Mouse (Mus musculus): ENCODE results near the gene Dyrk3. TPM values are rescaled to one million over a fixed set of nuclear protein-coding genes. Genes with fewer than 3 reads are reported as not detected.

Gene Dyrk3
- 62.9 TPM for polyA plus RNA-seq (2014; fragmentation: Illumina TruSeq; extraction: RNeasy Lipid Tissue Mini Kit (QIAGEN cat#74804); ENCODE audit: low read depth, low replicate concordance)

GRCm38 (mm10) chr1:131138191-131139016 lies at the start of gene Dyrk3:
Dyrk3 (minus strand) TSS chr1:131138340.

GRCm38 (mm10) chr1:131153018-131153629 lies 15.0 kb upstream of the Dyrk3 start, which contains the start of gene Eif2d:
Eif2d (plus strand) TSS chr1:131153181.

GRCm38 (mm10) chr1:131097700-131098094 lies 40.4 kb downstream of the Dyrk3 start, which contains the start of gene Mapkapk2:
Mapkapk2 (minus strand) TSS chr1:131097826.

Other genes starting within 250 kb of the Dyrk3 start
- not detected for gene Il20, start 226.9 kb downstream of the Dyrk3 start, polyA plus RNA-seq (2014; fragmentation: Illumina TruSeq; extraction: RNeasy Lipid Tissue Mini Kit (QIAGEN cat#74804); ENCODE audit: low read depth, low replicate concordance)
- gene Il19, start 198.2 kb downstream of the Dyrk3 start, polyA plus RNA-seq (2014; fragmentation: Illumina TruSeq; extraction: RNeasy Lipid Tissue Mini Kit (QIAGEN cat#74804); ENCODE audit: low read depth, low replicate concordance): not detected
- gene Il10, start 118.5 kb downstream of the Dyrk3 start, polyA plus RNA-seq (2014; fragmentation: Illumina TruSeq; extraction: RNeasy Lipid Tissue Mini Kit (QIAGEN cat#74804); ENCODE audit: low read depth, low replicate concordance): not detected
- 6.3 TPM for gene Mapkapk2, start 40.5 kb downstream of the Dyrk3 start, polyA plus RNA-seq (2014; fragmentation: Illumina TruSeq; extraction: RNeasy Lipid Tissue Mini Kit (QIAGEN cat#74804); ENCODE audit: low read depth, low replicate concordance)
- gene Eif2d, start 14.8 kb upstream of the Dyrk3 start, polyA plus RNA-seq (2014; fragmentation: Illumina TruSeq; extraction: RNeasy Lipid Tissue Mini Kit (QIAGEN cat#74804); ENCODE audit: low read depth, low replicate concordance): 12.0 TPM
- 1.4 TPM for gene Rassf5, start 106.9 kb upstream of the Dyrk3 start, polyA plus RNA-seq (2014; fragmentation: Illumina TruSeq; extraction: RNeasy Lipid Tissue Mini Kit (QIAGEN cat#74804); ENCODE audit: low read depth, low replicate concordance)
- gene Ikbke, start 141.3 kb upstream of the Dyrk3 start, polyA plus RNA-seq (2014; fragmentation: Illumina TruSeq; extraction: RNeasy Lipid Tissue Mini Kit (QIAGEN cat#74804); ENCODE audit: low read depth, low replicate concordance): 0.81 TPM